Mouse (Mus musculus): Measurements from ENCODE around the gene Fars2.

- TF ChIP-seq CTCF (IDR thresholded peaks at IDR 0.05; ENCODE audit: borderline replicate concordance, insufficient read depth, low read depth, low read length) (no peak), POLR2A (IDR thresholded peaks at IDR 0.05; ENCODE audit: borderline replicate concordance, insufficient read depth, low read length) (no peak)
These were observed 168.0 kb downstream of the Fars2 start for GRCm38 (mm10) chr13:36285235-36285634.
